Mouse (Mus musculus) stomach, embryonic 16.5 days (tissue): ENCODE measurements at regions not wholly inside any gene's neighbourhood (a gene's known extent, or its start where the extent isn't known, plus 50 kb on each side); places are given as distances from the start of the nearest gene placed in this dataset.

ENCODE experiments used
- ATAC-seq: fragments of 200-750 bp; cut with Nextera tagmentation; 2 replicates; pipeline ENCODE4 v1.8.0; 2017; ENCODE audit warnings: moderate number of reproducible peaks, moderate TSS enrichment; ENCODE audit not compliant: insufficient read depth, low FRiP score
- H3K27ac ChIP-seq: fragments of 300-500 bp; sonication (generic); 2 replicates; pipeline ENCODE4 v1.5.1; 2014; ENCODE audit warnings: low read length
- H3K27me3 ChIP-seq: fragments of 300-500 bp; sonication (generic); 2 replicates; pipeline ENCODE4 v1.6.1; 2014; ENCODE audit warnings: low read length, control low read depth, mixed read lengths; ENCODE audit not compliant: control insufficient read depth, insufficient read depth
- H3K36me3 ChIP-seq: fragments of 300-500 bp; sonication (generic); 2 replicates; pipeline ENCODE4 v1.6.1; 2014; ENCODE audit warnings: low read length; ENCODE audit not compliant: control insufficient read depth, insufficient read depth
- H3K4me1 ChIP-seq: fragments of 300-500 bp; sonication (generic); 2 replicates; pipeline ENCODE4 v1.6.1; 2014; ENCODE audit warnings: low read length, control low read depth, mixed read lengths; ENCODE audit not compliant: control insufficient read depth, insufficient read depth
- H3K4me2 ChIP-seq: fragments of 300-500 bp; sonication (generic); 2 replicates; pipeline ENCODE4 v1.6.1; 2014; ENCODE audit warnings: low read depth, low read length, mixed read lengths
- H3K4me3 ChIP-seq: fragments of 300-500 bp; sonication (generic); replicated peaks from 2 replicates; pipeline ENCODE4 v1.5.1; 2014; ENCODE audit warnings: mild to moderate bottlenecking, low read length
- H3K9ac ChIP-seq: fragments of 300-500 bp; sonication (generic); 2 replicates; pipeline ENCODE4 v1.6.1; 2014; ENCODE audit warnings: low read length
- H3K9me3 ChIP-seq: fragments of 300-500 bp; sonication (generic); replicated peaks from 2 replicates; pipeline ENCODE4 v1.6.1; 2016; ENCODE audit warnings: low read length, control low read depth; ENCODE audit not compliant: control insufficient read depth
- WGBS: fragments of 180-500 bp; shearing (Covaris S2); extraction: QIAGEN DNeasy Blood & Tissue Kit; methylation state at CpG from one replicate; pipeline ENCODE4 v1.1.7; 2014; 5-methylcytosine and 5-hydroxymethylcytosine counted together

- WGBS, result 50% methylated on average over 3 of the region's 3 CpGs
- Histone ChIP-seq H3K27me3 (no peaks in the 10 kb centered on the region), H3K27ac (no peak overlapping the region), H3K36me3 (no peaks in the 10 kb centered on the region), H3K4me3 (no peak overlapping the region), H3K9me3 (no peaks in the 10 kb centered on the region), H3K9ac (no peak overlapping the region), H3K4me2 (no peak overlapping the region), H3K4me1 (0 out of 2 replicates have a peak, but pooled peaks cover 5% of the 10 kb centered on the region)
- no peak for ATAC-seq
These were observed 195.5 kb downstream of the Rybp start for GRCm38 (mm10) chr6:100091815-100092214.

- 58% methylated on average over 4 of the region's 4 CpGs for WGBS
- H3K4me3 ChIP-seq, result no peak overlapping the region
- H3K9ac ChIP-seq, result no peak overlapping the region
- no peaks in the 10 kb centered on the region for H3K27me3 ChIP-seq
- no peaks in the 10 kb centered on the region for H3K4me1 ChIP-seq
- peaks cover 4% of the 10 kb centered on the region; the same call in 1 of the 2 replicates for H3K9me3 ChIP-seq
- no peaks in the 10 kb centered on the region for H3K36me3 ChIP-seq
- ATAC-seq, result no peak
- no peak overlapping the region for H3K27ac ChIP-seq
- H3K4me2 ChIP-seq, result no peak overlapping the region
These were observed 198.7 kb downstream of the Rybp start for GRCm38 (mm10) chr6:100088576-100088975.

- WGBS, result 81% methylated on average over 7 of the region's 7 CpGs
- Histone ChIP-seq H3K9ac (no peak overlapping the region), H3K4me2 (no peak overlapping the region), H3K4me3 (no peak overlapping the region), H3K27ac (no peak overlapping the region), H3K4me1 (no peaks in the 10 kb centered on the region), H3K27me3 (no peaks in the 10 kb centered on the region), H3K9me3 (peaks cover 4% of the 10 kb centered on the region; the same call in 1 of the 2 replicates), H3K36me3 (no peaks in the 10 kb centered on the region)
- ATAC-seq, result no peak
These were observed 200.5 kb downstream of the Rybp start for GRCm38 (mm10) chr6:100086807-100087206.

- no peak for ATAC-seq
- Histone ChIP-seq H3K9me3 (peaks cover 4% of the 10 kb centered on the region; the same call in 1 of the 2 replicates), H3K36me3 (no peaks in the 10 kb centered on the region), H3K4me3 (no peak overlapping the region), H3K4me1 (no peaks in the 10 kb centered on the region), H3K4me2 (no peak overlapping the region), H3K27ac (no peak overlapping the region), H3K27me3 (no peaks in the 10 kb centered on the region), H3K9ac (no peak overlapping the region)
- WGBS, result 46% methylated on average over 1 of the region's 1 CpGs
These were observed 201.3 kb downstream of the Rybp start for GRCm38 (mm10) chr6:100085981-100086380.

DNA sequence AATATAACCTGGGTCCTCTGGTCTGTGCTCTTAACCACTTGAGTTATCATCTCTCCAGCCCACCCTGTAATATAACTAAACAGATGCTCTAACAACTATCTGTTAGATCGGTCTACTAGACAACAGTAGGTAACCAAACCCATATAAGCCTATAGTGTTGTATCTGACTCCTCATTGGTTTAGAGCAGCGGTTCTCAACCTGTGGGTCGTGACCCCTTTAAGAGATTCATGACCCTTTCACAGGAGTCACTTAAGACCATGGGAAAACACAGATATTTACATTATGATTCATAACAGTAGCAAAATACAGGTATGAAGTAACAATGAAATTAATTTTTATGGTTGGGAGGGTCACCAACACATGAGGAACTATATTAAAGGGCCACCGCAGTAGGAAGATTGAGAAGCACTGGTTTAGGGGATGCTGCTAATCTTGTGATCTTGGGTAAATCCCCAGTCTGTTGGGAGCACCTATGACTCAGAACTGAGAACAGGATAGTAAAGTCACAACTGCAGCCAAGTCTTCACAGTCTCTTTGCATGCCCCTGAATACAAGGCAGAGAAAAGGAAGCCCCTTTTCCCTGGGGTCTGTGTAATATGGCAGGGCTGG is 203.3 kb downstream of the Rybp start:
- ATAC-seq, result no peak

DNA sequence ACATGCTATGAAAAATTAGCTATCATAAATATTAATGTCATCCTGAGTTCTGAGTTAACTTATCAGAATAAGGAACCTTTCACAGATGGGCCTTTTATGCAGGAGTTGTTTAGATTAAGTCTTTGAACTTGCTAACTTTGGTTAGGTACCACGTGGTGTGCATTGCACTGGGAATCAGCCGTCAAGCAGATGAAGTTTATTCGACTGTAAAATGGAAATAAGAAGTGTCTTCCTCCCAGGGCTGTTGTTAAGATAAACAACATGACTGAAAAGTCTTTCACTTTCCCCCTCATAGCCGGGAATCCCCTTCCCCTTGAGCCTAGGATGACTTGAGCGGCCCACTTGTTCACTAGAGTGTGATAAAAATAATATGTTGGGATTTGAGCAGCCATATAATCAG is 204.2 kb downstream of the Rybp start:
- Histone ChIP-seq H3K4me1 (no peaks in the 10 kb centered on the region), H3K4me2 (no peak overlapping the region), H3K9ac (no peak overlapping the region), H3K27ac (no peak overlapping the region), H3K27me3 (no peaks in the 10 kb centered on the region), H3K4me3 (no peak overlapping the region), H3K9me3 (peaks cover 4% of the 10 kb centered on the region; the same call in 1 of the 2 replicates), H3K36me3 (no peaks in the 10 kb centered on the region)
- ATAC-seq, result no peak
- WGBS, result 44% methylated on average over 5 of the region's 5 CpGs

More for the DNA sequence above, 203.3 kb downstream of the Rybp start:
- Histone ChIP-seq H3K27ac (no peak overlapping the region), H3K4me2 (no peak overlapping the region), H3K9me3 (peaks cover 4% of the 10 kb centered on the region; the same call in 1 of the 2 replicates), H3K9ac (no peak overlapping the region), H3K4me1 (no peaks in the 10 kb centered on the region), H3K36me3 (no peaks in the 10 kb centered on the region), H3K4me3 (no peak overlapping the region), H3K27me3 (no peaks in the 10 kb centered on the region)
- 92% methylated on average over 4 of the region's 4 CpGs for WGBS

DNA sequence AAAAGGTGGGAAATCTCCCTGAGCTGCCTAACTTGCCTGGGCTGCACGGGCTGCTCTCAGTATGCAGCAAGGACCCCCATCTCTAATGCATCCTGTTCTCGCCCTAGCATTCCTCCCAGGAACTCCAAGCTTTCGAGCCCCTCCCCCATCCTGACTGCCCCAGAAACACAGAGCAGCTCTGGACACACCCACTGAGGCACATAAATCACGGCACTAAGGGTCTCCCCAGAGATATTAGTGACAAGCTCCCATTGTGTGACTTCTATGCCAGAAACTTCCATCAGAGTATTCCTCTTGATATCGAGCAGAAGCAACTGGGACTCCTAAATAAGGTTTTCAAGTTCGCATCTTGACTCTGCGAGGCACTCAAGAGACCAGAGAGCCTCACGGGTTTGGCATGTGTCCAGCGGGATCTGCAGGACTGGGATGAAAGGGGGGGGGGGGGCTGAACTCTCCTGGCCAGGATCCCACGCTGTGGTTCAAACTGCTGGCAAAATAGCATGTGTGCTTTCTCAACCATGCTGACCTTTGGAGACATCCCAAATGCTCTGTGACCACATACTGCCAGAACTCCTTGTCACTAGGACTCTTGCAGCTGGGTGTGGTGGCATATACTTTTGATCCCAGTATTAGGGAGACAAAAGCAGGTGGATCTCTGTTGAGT is 212.5 kb downstream of the Rybp start:
- ATAC-seq, result peak; percentile 52; the same call in 1 of the 2 replicates
- Histone ChIP-seq H3K9ac (no peak overlapping the region), H3K4me1 (peaks cover 14% of the 10 kb centered on the region), H3K4me2 (0 out of 2 replicates have a peak overlapping the region, but pooled peaks have one; percentile 16), H3K27ac (no peak overlapping the region), H3K36me3 (no peaks in the 10 kb centered on the region), H3K4me3 (no peak overlapping the region), H3K27me3 (no peaks in the 10 kb centered on the region), H3K9me3 (no peaks in the 10 kb centered on the region)
- WGBS, result 10% methylated on average over 10 of the region's 10 CpGs

- Histone ChIP-seq H3K4me2 (no peak overlapping the region), H3K9ac (no peak overlapping the region), H3K36me3 (no peaks in the 10 kb centered on the region), H3K27me3 (no peaks in the 10 kb centered on the region), H3K4me1 (peaks cover 14% of the 10 kb centered on the region), H3K4me3 (no peak overlapping the region), H3K27ac (no peak overlapping the region), H3K9me3 (no peaks in the 10 kb centered on the region)
- WGBS, result 52% methylated on average over 6 of the region's 6 CpGs
- ATAC-seq, result no peak
These were observed 214.9 kb downstream of the Rybp start for GRCm38 (mm10) chr6:100072261-100072968.

DNA sequence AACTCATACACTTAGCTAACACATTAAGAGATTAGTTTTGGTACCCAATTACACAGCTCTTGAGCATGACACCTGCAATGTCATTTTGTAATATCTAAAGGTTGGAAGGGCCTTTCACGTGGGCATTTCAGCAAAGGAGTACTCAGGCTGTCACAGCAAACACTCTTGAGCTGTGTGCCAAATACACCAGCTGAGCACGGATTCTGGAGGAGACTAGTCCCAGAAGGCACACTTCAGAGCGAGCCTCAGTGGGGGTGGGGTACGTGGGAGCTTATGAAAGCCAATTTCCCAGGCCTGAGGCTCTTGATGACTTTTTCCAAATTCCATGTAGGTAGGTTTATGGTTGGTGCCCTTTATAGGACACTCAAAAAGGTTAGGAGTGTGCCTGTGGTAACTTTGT is 218.1 kb downstream of the Rybp start:
- H3K27ac ChIP-seq, result no peak overlapping the region
- no peaks in the 10 kb centered on the region for H3K4me1 ChIP-seq
- no peaks in the 10 kb centered on the region for H3K36me3 ChIP-seq
- no peak overlapping the region for H3K4me3 ChIP-seq
- no peak overlapping the region for H3K9ac ChIP-seq
- no peak for ATAC-seq
- no peaks in the 10 kb centered on the region for H3K27me3 ChIP-seq
- WGBS, result 74% methylated on average over 4 of the region's 4 CpGs
- H3K4me2 ChIP-seq, result no peak overlapping the region
- H3K9me3 ChIP-seq, result no peaks in the 10 kb centered on the region
